Mouse (Mus musculus) B cell, adult 62 days (primary cell): ENCODE results near the gene Zfp964. TPM values are rescaled to one million over a fixed set of nuclear protein-coding genes. Genes with fewer than 3 reads are reported as not detected.

Experiments used
- total RNA-seq: library from RNA; stranded (reverse); gene quantifications from 4 replicates; pipeline ENCODE4 v1.2.4, GENCODE M21; 2023

The Zfp964 gene
- 0.75 to 1.6 TPM (median 1.00 TPM) in 4 replicates for total RNA-seq

GRCm38 (mm10) chr8:69654358-69654981, at the start of gene Zfp964:
TSS of gene Zfp964 (plus strand) at chr8:69654479.

GRCm38 (mm10) chr8:69625095-69625789, 29.0 kb upstream of the Zfp964 start, which contains the start of gene Zfp868:
TSS of gene Zfp868 (minus strand) at chr8:69625548.

GRCm38 (mm10) chr8:69710624-69711023, 56.3 kb downstream of the Zfp964 start, which contains the start of gene Zfp869:
TSS of gene Zfp869 (minus strand) at chr8:69710724.

Other genes with a start within 250 kb of the Zfp964 start
- gene Gm9495, start 200.9 kb upstream of the Zfp964 start, total RNA-seq = not detected in 4 replicates
- gene Gm7697, start 131.5 kb upstream of the Zfp964 start, total RNA-seq = not detected in 4 replicates
- gene Zfp868, start 28.9 kb upstream of the Zfp964 start, total RNA-seq = 69.9 to 89.3 TPM (median 80.4 TPM) in 4 replicates
- gene Zfp869, start 56.2 kb downstream of the Zfp964 start, total RNA-seq = 87.0 to 95.8 TPM (median 91.4 TPM) in 4 replicates
- gene Zfp963, start 95.5 kb downstream of the Zfp964 start, total RNA-seq = 3.5 to 3.8 TPM (median 3.8 TPM) in 4 replicates
- 1.1 to 2.0 TPM in 2 of 4 replicates, not detected in the others for gene Gm20422, start 120.4 kb downstream of the Zfp964 start, total RNA-seq
- 53.7 to 63.4 TPM (median 56.4 TPM) in 4 replicates for gene Atp13a1, start 136.7 kb downstream of the Zfp964 start, total RNA-seq
- 20.8 to 25.2 TPM (median 21.7 TPM) in 4 replicates for gene Zfp866, start 136.7 kb downstream of the Zfp964 start, total RNA-seq
- 371 to 418 TPM (median 378 TPM) in 4 replicates for gene Gmip, start 154.2 kb downstream of the Zfp964 start, total RNA-seq
- gene Lpar2, start 167.9 kb downstream of the Zfp964 start, total RNA-seq = 6.8 to 7.8 TPM (median 7.1 TPM) in 4 replicates
- gene Pbx4, start 178.0 kb downstream of the Zfp964 start, total RNA-seq = 3.0 to 11.8 TPM (median 7.3 TPM) in 4 replicates
- gene Cilp2, start 233.2 kb downstream of the Zfp964 start, total RNA-seq = 0.18 to 0.21 TPM in 2 of 4 replicates, not detected in the others
- gene Tssk6, start 247.7 kb downstream of the Zfp964 start, total RNA-seq = 0.46 to 1.8 TPM (median 0.86 TPM) in 4 replicates
- 46.4 to 56.3 TPM (median 47.7 TPM) in 4 replicates for gene Ndufa13, start 248.1 kb downstream of the Zfp964 start, total RNA-seq
- 0.97 TPM in 1 of 4 replicates, not detected in the others for gene Yjefn3, start 248.2 kb downstream of the Zfp964 start, total RNA-seq